Mouse (Mus musculus) cerebellum, postnatal 36 days (tissue): ENCODE data around the gene Olfr549.

Experiments used
- DNase-seq, 2 experiments: peaks; one replicate each; pipeline ENCODE4 v3.0.0; 2021 to 2022; ENCODE audit warnings: mixed read lengths in 2 of 2

Gene Olfr549

DNA sequence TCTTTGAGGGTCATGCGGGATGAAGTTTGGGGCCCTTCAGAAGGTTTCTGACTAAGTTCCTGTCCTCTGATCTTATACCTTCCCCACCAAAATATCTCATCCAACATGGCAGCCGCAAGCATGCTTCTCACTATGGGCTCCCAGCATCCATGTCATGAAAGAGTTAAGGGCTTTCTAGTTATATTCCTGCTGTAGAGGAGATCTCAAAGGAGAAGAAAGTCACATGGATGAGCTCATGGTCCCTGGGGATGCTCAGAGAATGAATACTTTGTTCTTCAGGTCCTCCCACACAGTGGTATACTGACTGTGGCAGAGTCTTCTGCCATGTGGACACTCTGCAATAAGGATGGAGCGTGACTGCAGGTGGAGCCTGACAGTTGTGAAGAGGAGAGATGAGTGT, at the start of gene Olfr549:
TSS of gene Olfr549 (plus strand) at position 301 of the 400 bp plus-strand sequence.
- DNase-seq, result no peak

DNA sequence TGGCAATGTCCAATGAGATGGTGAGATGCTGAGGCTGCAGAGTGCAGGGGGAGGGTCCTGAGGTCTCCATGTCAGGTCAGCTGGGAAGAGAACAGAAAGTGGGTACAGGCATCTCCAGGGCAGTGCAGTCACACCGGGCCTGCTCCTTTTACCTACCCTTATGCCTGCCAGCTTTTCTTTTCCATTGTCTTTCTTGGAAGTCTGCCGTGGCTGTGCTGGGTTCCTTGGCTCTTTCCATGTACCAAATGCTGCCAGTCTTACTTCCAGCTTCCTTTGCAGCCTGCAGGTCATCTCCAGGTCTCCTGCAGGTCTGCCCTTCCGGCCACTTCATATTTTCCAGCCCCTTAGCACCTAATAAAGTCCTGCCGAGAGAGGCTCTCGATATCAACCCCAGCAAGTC, 47.7 kb upstream of the Olfr549 start:
- peak; percentile 35 to 50 for DNase-seq

DNA sequence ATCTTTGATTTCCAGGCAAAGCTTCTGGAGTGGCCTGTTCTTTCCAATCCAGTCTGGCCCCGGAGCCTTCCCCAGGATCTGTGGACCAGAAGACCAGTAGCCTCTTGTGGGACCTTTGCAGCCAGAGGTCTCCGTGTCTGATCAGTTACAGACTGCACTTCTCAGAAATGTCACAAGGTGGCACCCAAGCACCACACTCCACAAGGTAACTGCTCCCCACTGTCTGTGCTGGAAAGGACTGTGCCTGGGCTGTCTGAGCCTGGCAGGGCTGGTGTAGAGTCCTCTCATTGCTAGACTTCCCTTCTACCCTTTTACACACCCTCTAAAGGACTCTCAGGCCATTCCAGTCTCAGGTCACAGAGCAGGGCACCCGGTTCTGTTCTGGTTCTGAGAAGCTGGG, 42.8 kb upstream of the Olfr549 start:
- DNase-seq, result peak; percentile 78 to 87

DNA sequence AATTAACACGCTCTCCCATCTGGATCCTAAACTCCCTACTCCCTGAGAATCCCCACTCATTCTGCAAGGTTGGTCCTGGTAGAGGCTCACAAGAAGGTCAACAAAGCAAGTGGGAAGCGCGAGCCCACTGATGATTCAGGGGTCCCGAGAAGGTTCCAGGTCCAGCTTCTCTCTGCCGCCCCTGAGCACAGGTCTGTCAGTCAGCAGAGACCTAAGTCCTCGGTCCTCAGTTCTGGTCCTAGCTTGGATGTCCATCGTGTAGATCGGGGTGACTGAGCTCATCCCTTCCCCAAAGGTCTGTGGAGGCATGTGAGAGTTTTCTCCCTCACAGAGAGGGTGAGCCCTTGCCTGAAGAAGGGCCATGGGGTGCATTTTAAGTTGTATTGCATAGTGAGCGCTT, 41.6 kb upstream of the Olfr549 start:
- no peak for DNase-seq

DNA sequence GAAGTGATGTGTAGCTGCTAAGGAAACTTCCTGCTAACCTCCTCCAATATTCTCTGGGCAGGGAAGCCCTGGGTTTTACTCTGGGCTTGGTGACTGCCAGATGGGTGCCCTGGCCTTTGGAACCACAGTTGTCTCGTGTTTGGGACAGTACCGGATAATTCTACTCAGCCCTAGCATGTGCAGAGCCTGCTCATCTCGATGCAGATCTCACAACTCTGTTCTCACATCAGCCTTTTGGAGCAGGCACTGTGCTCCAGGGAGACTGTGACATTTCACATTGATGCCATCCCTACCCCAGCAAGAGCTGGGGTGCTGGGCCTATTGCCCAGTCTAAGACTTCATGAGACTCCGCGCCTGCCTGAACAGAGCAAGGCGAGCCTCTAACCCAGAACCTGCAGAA, 41.0 kb upstream of the Olfr549 start:
- DNase-seq, result no peak

DNA sequence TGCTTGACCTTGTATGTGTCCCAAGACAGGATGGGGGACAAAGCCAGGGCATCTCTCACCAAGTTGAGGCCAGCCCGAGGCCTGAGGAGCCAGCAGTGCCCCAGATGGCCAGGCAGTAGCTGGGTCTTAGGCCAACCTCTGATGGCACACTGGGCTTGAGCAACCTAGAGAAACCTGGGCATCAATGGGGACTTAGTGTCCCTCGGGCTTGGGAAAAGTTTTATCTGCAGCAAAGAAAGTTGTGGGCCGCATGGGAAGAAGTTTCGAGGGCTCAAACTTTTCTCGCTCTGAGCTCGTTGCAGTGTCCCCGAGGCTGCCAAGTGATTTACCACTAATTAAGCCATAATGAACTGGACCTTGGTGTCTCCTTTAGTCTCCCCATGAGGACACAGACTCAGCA, 39.9 kb upstream of the Olfr549 start:
- DNase-seq, result no peak

DNA sequence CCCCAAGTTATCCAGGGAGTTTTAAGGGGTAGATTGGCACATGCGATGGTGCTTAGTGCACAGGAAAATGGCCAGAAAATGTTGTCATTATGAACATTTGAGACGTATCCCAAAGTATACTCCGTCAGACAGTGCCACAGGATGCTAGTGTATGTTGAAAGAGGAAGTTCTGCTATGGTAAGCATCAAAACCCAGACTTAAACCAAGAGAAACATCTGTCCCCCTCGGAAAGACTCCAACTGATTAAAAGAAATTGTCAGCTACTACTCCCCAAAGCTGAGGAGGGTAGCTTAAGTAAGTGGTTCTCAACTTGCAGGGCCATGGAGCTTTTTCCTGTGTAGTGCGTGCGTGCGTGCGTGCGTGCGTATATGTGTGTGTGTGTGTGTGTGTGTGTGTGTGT, 37.7 kb upstream of the Olfr549 start:
- DNase-seq, result no peak

DNA sequence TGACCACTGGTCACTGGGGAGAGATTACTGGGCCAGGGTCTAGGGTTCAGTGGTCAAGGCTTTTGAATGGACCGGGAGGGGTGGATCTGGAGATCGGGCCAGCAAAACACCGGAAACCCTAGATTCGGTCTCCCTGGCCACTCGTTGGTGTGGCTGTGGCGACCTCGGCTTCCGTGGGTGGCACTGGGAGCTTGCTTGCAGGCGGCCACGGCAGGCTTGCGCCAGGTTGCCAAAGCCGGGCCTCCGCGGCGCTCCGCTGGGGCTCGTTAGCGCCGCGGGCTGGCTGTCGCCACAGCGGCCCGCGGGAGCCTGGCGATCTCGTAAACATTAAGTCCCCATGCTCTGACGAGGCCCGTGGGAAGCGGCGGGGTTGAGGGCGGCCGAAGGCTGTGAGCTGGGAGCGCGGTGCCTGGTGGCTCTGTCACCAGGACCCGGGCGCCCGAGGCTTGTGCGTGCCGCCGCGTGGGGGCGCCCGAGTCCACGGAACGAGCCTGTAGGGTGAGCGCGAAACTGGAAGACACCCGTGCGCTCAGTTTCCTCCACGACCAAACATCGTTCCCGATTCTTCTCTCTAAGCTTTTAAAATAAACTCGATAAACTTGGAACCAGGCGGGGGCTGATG, 36.7 kb upstream of the Olfr549 start:
- DNase-seq, result peak; percentile 87 to 90

DNA sequence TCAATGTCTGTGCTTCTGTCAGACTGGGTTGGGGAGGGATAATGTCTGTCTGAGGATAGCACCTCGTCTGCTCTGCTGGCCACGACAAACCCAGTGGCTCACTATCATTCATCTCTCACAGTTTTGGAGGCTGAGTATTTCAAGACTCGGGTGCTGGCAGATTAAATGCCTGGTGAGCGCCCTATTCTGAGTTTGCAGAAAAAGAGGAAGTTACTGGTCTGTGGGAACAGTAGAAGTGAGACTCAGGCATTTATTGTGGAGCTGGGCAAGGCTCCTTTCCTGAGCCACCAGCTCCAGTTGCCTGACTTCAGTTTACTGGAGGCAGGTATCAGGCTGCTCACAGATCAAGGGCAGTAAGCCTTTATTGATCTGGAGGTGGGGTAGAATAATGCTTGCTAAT, 35.5 kb upstream of the Olfr549 start:
- DNase-seq, result no peak

DNA sequence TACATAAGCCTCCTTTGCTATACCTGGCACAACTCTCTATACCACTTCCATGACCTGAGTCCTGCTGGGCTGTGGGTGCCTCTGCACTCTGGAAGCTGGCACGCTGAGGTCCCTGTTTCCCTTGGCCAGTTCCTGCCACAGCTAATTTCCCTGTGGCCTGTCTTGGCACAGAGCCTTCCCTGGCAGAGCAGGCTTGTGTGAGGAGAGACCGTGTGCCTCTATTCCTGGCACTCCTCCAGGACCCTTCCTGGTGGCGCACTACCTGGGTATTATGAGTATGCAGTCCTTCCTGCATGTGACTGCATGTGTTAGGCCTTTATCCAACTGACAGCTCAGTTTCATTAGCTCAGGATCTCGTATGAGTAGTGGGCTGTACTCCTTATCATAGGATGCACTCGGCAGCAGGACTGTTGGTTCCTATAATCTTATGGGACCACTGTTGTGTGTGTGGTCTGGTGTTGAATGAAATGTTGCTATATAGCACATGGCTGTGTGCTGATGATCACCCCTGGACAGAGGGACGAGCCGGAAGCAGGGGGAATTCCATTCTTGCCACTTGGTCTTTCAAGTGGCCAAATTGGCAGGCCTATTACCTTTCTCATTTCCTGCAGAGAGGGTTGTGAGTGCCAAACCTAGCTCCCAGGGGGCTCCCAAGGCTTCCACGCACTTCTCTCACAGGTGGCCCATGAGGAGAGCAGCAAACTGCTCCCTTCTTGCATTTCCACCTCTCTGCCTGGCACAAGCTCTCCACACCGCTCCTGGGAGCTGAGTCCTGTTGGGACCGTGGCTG, 33.2 kb upstream of the Olfr549 start:
- peak; percentile 46 to 54 for DNase-seq

DNA sequence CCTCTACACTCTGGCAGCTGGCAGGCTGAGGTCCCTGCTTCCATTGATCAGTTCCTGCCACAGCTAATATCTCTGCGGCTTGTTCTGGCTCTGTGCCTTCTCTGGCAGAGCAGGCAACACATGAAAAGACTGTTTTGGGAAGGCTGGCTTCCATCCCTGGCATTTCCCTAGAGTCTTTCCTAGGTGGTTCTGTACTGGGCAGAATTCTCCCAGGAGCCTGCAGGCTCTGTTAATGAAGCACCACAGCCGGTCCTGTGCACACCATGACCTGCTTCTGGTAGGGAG, 32.7 kb upstream of the Olfr549 start:
- DNase-seq, result no peak

DNA sequence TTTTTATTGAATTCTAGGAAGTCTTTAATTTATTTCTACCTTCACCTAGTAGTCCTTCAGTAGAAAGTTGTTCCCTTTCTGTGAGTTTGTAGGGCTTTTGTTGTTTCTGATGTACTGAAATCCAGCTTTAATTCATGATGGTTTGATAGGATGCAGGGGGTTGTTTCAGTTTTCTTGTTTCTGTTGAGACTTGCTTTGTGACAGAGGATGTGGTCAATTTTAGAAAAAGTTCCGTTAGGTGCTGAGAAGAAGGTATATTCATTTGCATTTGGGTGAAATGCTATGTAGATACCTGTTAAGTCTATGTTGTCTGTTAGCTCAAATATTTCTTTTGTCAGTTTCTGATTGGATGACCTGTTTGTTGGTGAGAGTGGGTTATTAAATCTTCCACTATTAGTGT, 20.6 kb upstream of the Olfr549 start:
- no peak for DNase-seq

DNA sequence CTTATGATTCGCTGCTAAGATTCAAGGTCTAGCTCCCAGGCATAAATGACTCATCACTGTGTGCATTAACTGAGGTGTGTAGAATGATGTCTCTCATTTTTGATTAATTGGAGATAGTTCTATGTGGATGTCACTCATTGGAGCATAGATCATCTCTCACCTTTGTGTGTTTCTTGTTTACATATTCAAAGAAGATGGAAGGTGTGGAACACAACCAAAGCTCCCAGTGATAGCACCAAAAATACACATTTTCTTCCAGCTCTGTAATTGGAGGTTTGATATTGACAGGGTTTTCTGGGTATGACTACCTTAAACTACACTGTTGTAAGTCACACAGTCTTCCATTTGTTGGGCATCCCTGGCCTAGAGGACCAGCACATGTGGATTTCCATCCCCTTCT, 15.2 kb upstream of the Olfr549 start, which contains the start of gene Olfr547:
TSS of gene Olfr547 (plus strand) at position 301 of the 400 bp plus-strand sequence.
- DNase-seq, result no peak

DNA sequence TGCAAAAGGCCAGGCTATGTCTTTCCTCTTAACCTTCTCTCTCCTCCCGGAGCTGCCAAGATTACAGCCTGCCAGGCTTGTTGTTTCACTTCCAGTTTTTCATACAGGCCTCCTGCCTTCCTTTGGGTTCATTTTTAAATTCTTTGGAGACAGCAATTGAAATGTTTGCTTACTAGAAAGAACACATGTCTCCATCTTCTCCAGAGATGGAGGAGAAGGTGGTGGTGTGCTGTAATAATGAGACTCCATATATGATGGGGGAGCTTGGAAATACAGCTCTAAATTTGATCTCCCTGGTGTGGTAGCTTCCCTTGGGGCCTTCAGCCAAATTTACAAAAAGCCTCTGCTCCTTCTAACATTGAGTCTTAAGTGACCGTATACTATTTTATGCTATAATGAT, 9.1 kb upstream of the Olfr549 start, which contains the start of gene Olfr548-ps1:
TSS of gene Olfr548-ps1 (plus strand) at position 301 of the 400 bp plus-strand sequence.
- no peak for DNase-seq

DNA sequence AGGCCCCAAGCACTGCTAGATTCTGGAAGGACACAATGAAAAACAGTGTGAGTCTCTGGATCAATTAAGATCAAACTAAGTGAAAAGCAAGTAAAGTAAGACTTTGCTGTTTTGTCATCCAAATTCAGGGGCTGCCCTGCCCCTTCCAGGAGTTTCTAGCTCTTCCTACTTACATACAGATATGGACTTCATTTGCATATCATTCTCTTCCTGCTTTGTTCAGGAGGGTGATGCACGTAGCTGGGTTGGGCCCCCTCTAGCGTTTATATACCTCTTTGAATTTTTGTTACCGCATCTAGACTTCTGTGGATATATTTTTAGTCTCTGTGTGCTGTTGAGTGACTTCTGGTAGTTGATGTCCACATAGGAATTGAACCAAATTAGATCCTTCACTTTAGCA, 8.4 kb upstream of the Olfr549 start:
- no peak for DNase-seq

DNA sequence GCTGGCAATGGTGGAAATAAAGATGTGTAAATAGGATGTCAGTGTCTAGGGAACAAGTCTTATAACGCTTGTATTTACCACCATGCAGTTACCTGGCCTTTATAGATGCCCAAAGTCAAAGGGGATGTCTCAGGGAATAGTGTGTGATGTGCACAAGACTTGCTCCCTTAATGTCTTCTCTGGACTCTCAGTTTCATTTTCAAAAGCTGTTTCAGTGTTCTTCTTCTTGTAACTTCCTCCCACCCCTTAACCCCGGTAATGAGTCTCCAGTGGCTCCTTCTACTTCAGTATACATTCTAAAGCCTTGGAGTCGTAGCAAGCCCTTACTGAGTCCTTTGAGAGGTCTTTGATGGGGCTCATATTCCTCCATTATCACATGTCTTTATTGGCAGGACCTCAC, 3.6 kb downstream of the Olfr549 start:
- no peak for DNase-seq

DNA sequence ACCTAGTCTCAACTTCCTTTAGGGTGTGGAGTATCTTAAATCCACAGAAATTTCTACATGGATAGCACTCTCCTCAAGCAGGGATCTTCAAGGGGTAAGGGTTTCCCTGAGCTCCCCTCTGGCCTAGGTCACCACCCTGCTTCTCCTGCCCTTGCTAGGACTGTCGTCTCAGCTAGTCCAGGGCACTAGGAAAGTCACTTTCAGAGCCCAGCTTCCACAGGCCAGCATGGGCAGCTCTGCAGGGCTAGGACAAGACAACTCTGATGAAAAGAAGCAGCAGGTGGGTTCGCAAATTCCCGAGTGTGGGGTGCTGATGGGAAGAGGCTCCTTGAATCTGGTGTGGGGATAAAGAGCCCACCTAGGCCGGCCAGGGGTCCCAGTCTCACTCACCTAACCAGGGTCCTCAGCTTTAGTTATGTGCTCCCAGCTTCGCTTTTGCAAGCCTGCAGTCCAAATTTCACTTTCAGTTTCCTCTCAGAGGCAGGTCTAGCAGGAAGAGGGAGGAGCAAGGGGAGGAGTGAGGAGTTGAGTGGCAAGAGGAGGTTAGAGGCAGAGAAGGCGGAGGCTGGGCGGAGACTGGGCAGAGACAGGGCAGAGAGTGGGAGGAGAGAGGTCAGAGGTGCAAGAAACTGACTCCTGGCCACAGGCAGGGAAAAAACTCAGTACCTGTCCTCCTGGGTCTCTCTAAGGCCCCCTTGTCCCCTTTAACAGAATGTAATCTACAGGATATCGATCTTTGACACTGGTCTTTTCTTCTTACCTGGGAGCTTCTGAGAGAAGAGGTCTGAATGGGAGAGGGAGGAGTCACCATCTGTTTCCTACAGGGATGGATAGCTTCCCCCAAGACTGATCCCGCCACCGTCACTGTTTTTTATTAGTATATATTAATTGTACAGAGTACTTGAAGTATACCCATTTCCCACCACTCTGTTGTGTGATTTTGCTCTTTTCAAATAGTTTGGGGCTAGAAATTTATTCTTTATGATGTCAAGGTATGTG, 15.6 kb downstream of the Olfr549 start, which contains the start of gene Trim21:
TSS of gene Trim21 (minus strand) at position 488 of the 999 bp plus-strand sequence.
- DNase-seq, result peak; percentile 36 to 40

DNA sequence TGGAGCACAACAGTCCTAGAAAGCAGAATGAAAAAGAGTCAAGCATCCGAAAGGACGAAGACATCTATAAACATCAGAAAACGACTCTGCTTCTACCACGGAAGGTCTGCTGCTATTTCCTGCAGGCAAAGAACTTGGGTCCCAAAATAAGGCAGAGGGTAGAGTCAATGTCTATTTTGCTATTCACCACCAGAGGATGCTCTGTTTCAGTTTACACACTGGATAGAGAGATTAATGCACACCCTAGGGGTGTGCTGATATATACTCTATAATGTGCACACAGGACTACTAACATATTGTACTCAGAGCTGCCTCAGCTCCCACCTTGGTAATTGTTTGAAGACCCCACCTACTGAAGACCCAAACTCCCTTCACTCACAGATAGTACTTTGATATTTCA, 16.5 kb downstream of the Olfr549 start:
- no peak for DNase-seq

DNA sequence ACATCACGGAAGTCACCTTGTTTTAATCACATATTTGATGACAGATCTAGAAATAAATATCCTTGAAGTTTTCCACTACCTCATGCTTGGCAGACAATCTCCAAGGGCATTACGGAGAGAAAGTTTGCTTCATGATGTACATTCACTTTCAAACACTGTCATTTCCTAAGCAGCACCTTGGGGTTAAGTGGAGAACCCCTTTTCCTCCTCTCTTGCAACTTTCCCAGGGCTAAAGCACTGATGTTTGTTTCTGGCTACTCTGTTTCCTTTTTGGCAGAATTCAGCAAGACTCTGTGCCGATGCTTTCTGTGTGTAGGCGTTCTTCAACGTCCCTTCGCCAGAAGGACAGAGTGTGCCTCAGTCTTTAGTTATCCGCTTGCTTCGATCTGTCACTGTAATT, 21.5 kb downstream of the Olfr549 start, which contains the start of gene Olfr550:
TSS of gene Olfr550 (plus strand) at position 301 of the 400 bp plus-strand sequence.
- no peak for DNase-seq

DNA sequence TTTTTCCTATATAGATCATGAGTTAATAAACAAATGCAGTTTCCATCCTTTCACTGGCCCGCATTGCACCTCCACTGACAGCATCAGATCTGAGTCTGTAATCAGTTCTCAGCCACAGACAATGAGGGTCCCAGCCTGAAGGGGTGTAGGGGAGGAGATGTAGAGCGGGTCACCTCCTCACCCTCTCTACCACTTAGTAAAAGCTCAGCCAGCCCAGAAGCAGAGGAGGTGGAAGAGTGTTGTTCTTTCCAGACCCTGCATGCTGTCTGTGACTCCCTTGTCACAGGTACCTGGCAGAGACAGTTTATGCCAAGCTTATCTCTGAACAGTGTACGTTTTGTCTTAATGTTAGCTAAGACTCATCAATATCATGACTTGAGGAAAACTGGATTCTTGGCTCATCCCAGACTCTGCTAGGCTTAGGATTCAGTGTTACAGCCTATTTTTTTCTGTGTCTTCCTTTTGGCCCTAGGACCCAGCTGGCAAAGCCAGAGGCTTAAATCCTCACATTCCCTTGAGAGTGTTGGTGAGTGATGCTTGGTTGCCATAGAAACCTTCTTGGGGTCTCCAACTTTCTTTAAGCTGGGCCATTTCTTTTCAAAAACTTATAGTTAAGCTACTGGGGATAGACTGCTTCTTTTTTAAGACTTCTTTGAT, 23.6 kb downstream of the Olfr549 start:
- DNase-seq, result no peak

DNA sequence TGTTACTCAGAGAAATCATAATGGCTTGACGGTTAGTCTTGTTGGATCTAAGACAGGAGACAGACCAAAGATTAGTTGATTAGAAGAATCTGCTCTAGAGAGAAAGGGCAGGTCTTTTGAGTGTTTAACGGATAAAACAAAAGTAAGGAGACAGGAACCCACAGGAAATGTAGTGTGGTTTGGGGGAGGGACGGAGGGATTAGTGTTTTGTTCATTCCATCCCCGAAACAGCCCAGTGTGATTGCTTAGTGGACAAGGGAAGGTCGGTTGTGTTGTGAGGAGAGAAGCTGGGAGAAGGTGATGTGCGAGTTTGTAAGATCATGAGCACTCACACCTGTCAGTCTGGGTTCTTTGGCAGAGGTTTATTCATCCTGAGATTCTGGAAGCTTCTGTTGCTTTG, 26.3 kb downstream of the Olfr549 start:
- no peak for DNase-seq

DNA sequence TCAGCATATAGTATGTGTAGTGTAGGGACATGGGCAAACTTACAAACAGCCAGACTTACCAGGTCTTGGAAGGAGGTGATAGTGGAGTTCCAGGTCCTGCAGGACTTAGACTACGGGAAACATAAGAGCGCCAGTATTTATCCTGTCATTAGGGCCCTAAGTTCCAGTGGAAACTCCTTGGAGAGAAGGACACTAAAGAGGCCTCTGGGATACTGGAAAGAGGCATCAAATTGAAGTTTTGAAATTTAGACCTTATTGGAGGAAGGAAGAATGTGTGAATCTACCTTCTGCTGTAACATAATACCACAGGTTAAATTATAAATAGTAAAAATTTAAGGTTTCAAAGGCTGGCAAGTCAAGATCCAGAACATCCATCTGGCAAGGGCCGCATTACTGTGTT, 42.1 kb downstream of the Olfr549 start, which contains the start of gene Olfr551:
TSS of gene Olfr551 (minus strand) at position 101 of the 400 bp plus-strand sequence.
- DNase-seq, result no peak
